Mouse (Mus musculus) limb, embryonic 12.5 days (tissue): ENCODE data around the gene Cdk14. TPM values are rescaled to one million over a fixed set of nuclear protein-coding genes. Genes with fewer than 3 reads are reported as not detected.

Experiments used
- ATAC-seq: fragments of 200-750 bp; cut with Nextera tagmentation; 2 replicates; pipeline ENCODE4 v1.8.0; 2017; ENCODE audit warnings: low read depth, moderate TSS enrichment; ENCODE audit not compliant: insufficient number of reproducible peaks, insufficient read depth, low FRiP score, low TSS enrichment
- H3K27ac ChIP-seq: fragments of 300-500 bp; sonication (generic); 2 replicates; pipeline ENCODE4 v1.5.1; 2016; ENCODE audit warnings: mild to moderate bottlenecking, moderate library complexity
- H3K27me3 ChIP-seq: fragments of 300-500 bp; sonication (generic); 2 replicates; pipeline ENCODE4 v1.6.1; 2016; ENCODE audit warnings: mild to moderate bottlenecking, moderate library complexity
- H3K36me3 ChIP-seq: fragments of 300-500 bp; sonication (generic); 2 replicates; pipeline ENCODE4 v1.6.1; 2016; ENCODE audit warnings: mild to moderate bottlenecking, moderate library complexity
- H3K4me1 ChIP-seq: fragments of 300-500 bp; sonication (generic); replicated peaks from 2 replicates; pipeline ENCODE4 v1.6.1; 2016
- H3K4me2 ChIP-seq: fragments of 300-500 bp; sonication (generic); 2 replicates; pipeline ENCODE4 v1.6.1; 2016; ENCODE audit warnings: mild to moderate bottlenecking, moderate library complexity
- H3K4me3 ChIP-seq: fragments of 300-500 bp; sonication (generic); replicated peaks from 2 replicates; pipeline ENCODE4 v1.5.1; 2016; ENCODE audit warnings: mild to moderate bottlenecking
- H3K9ac ChIP-seq: fragments of 300-500 bp; sonication (generic); replicated peaks from 2 replicates; pipeline ENCODE4 v1.6.1; 2016; ENCODE audit warnings: mild to moderate bottlenecking, moderate library complexity
- H3K9me3 ChIP-seq: fragments of 300-500 bp; sonication (generic); 2 replicates; pipeline ENCODE4 v1.6.1; 2016; ENCODE audit warnings: mild to moderate bottlenecking, moderate library complexity
- WGBS: fragments of 180-500 bp; shearing (Covaris S2); methylation state at CpG from one replicate; pipeline ENCODE4 v1.1.7; 2016; 5-methylcytosine and 5-hydroxymethylcytosine counted together
- polyA plus RNA-seq: library from polyadenylated mRNA; unstranded; fragments of >200 nt; fragmentation: Nextera tagmentation; extraction: Ambion mirVana; gene quantifications from 2 replicates; pipeline ENCODE4 v1.2.1, GENCODE M21; 2016

Gene Cdk14
- polyA plus RNA-seq, 1 experiment from 2014 or later: 27.6 TPM

- ATAC-seq: 0 out of 2 replicates have a peak, but pooled peaks have one; percentile 71
- Histone ChIP-seq H3K27me3 (no peaks in the 10 kb centered on the region), H3K36me3 (no peaks in the 10 kb centered on the region), H3K9me3 (no peaks in the 10 kb centered on the region), H3K4me2 (no peak overlapping the region), H3K27ac (no peak overlapping the region), H3K9ac (no peak overlapping the region), H3K4me1 (peaks cover 7% of the 10 kb centered on the region), H3K4me3 (no peak overlapping the region)
Observed at GRCm38 (mm10) chr5:5180311-5180710, 239.8 kb downstream of the Cdk14 start.

- Histone ChIP-seq H3K9ac (no peak overlapping the region), H3K4me1 (peaks cover 17% of the 10 kb centered on the region), H3K36me3 (no peaks in the 10 kb centered on the region), H3K4me2 (no peak overlapping the region), H3K27ac (no peak overlapping the region), H3K9me3 (no peaks in the 10 kb centered on the region), H3K27me3 (no peaks in the 10 kb centered on the region), H3K4me3 (no peak overlapping the region)
- 56% methylated on average over 10 of the region's 10 CpGs for WGBS
- no peak for ATAC-seq
Observed at GRCm38 (mm10) chr5:5176052-5176451, 244.1 kb downstream of the Cdk14 start.

- H3K9ac ChIP-seq: no peak overlapping the region
- H3K36me3 ChIP-seq: no peaks in the 10 kb centered on the region
- H3K4me2 ChIP-seq: no peak overlapping the region
- no peak overlapping the region for H3K27ac ChIP-seq
- H3K27me3 ChIP-seq: no peaks in the 10 kb centered on the region
- WGBS: 82% methylated on average over 1 of the region's 1 CpGs
- no peak overlapping the region for H3K4me3 ChIP-seq
- no peak for ATAC-seq
- peaks cover 17% of the 10 kb centered on the region for H3K4me1 ChIP-seq
- no peaks in the 10 kb centered on the region for H3K9me3 ChIP-seq
Observed at GRCm38 (mm10) chr5:5175611-5176010, 244.5 kb downstream of the Cdk14 start.

- H3K4me1 ChIP-seq: peaks cover 15% of the 10 kb centered on the region
- no peaks in the 10 kb centered on the region for H3K9me3 ChIP-seq
- 27% methylated on average over 1 of the region's 1 CpGs for WGBS
- no peak for ATAC-seq
- H3K36me3 ChIP-seq: no peaks in the 10 kb centered on the region
- H3K4me3 ChIP-seq: no peak overlapping the region
- H3K4me2 ChIP-seq: no peak overlapping the region
- H3K27me3 ChIP-seq: no peaks in the 10 kb centered on the region
- H3K9ac ChIP-seq: no peak overlapping the region
- H3K27ac ChIP-seq: no peak overlapping the region
Observed at GRCm38 (mm10) chr5:5175090-5175489, 245.0 kb downstream of the Cdk14 start.

- H3K27ac ChIP-seq: no peak overlapping the region
- H3K9ac ChIP-seq: no peak overlapping the region
- no peak overlapping the region for H3K4me3 ChIP-seq
- no peak for ATAC-seq
- no peaks in the 10 kb centered on the region for H3K36me3 ChIP-seq
- WGBS: 33% methylated on average over 2 of the region's 2 CpGs
- H3K9me3 ChIP-seq: no peaks in the 10 kb centered on the region
- no peaks in the 10 kb centered on the region for H3K27me3 ChIP-seq
- no peak overlapping the region for H3K4me2 ChIP-seq
- no peaks in the 10 kb centered on the region for H3K4me1 ChIP-seq
Observed at GRCm38 (mm10) chr5:5166086-5166485, 254.0 kb downstream of the Cdk14 start.

GRCm38 (mm10) chr5:5164326-5164725, 255.8 kb downstream of the Cdk14 start:
- no peak overlapping the region for H3K9ac ChIP-seq
- H3K27ac ChIP-seq: no peak overlapping the region
- no peaks in the 10 kb centered on the region for H3K36me3 ChIP-seq
- H3K4me3 ChIP-seq: no peak overlapping the region
- no peaks in the 10 kb centered on the region for H3K9me3 ChIP-seq
- H3K27me3 ChIP-seq: no peaks in the 10 kb centered on the region
- ATAC-seq: no peak
- H3K4me1 ChIP-seq: no peaks in the 10 kb centered on the region
- H3K4me2 ChIP-seq: no peak overlapping the region
- WGBS: 93% methylated on average over 5 of the region's 5 CpGs

GRCm38 (mm10) chr5:5163823-5164222, 256.3 kb downstream of the Cdk14 start:
- no peak overlapping the region for H3K4me2 ChIP-seq
- ATAC-seq: no peak
- WGBS: 89% methylated on average over 2 of the region's 2 CpGs

GRCm38 (mm10) chr5:5159521-5159920, 260.6 kb downstream of the Cdk14 start:
- ATAC-seq: no peak
- no peaks in the 10 kb centered on the region for H3K4me1 ChIP-seq

More at GRCm38 (mm10) chr5:5163823-5164222, 256.3 kb downstream of the Cdk14 start:
- no peaks in the 10 kb centered on the region for H3K4me1 ChIP-seq
- H3K9ac ChIP-seq: no peak overlapping the region
- no peaks in the 10 kb centered on the region for H3K27me3 ChIP-seq
- no peaks in the 10 kb centered on the region for H3K9me3 ChIP-seq
- no peaks in the 10 kb centered on the region for H3K36me3 ChIP-seq
- H3K4me3 ChIP-seq: no peak overlapping the region
- H3K27ac ChIP-seq: no peak overlapping the region

GRCm38 (mm10) chr5:5139855-5140254, 280.3 kb downstream of the Cdk14 start:
- no peak overlapping the region for H3K9ac ChIP-seq
- H3K4me3 ChIP-seq: no peak overlapping the region
- no peak overlapping the region for H3K27ac ChIP-seq
- no peaks in the 10 kb centered on the region for H3K27me3 ChIP-seq
- 82% methylated on average over 5 of the region's 5 CpGs for WGBS
- H3K4me1 ChIP-seq: no peaks in the 10 kb centered on the region
- H3K36me3 ChIP-seq: no peaks in the 10 kb centered on the region
- ATAC-seq: no peak
- no peak overlapping the region for H3K4me2 ChIP-seq
- H3K9me3 ChIP-seq: no peaks in the 10 kb centered on the region

More at GRCm38 (mm10) chr5:5159521-5159920, 260.6 kb downstream of the Cdk14 start:
- no peak overlapping the region for H3K27ac ChIP-seq
- H3K36me3 ChIP-seq: no peaks in the 10 kb centered on the region
- H3K9me3 ChIP-seq: no peaks in the 10 kb centered on the region
- no peak overlapping the region for H3K9ac ChIP-seq
- H3K4me3 ChIP-seq: no peak overlapping the region
- no peak overlapping the region for H3K4me2 ChIP-seq
- 68% methylated on average over 1 of the region's 1 CpGs for WGBS
- no peaks in the 10 kb centered on the region for H3K27me3 ChIP-seq

GRCm38 (mm10) chr5:5134905-5135511, 285.1 kb downstream of the Cdk14 start:
- no peak overlapping the region for H3K27ac ChIP-seq
- no peak overlapping the region for H3K9ac ChIP-seq
- no peaks in the 10 kb centered on the region for H3K9me3 ChIP-seq
- ATAC-seq: no peak
- H3K4me3 ChIP-seq: no peak overlapping the region
- no peaks in the 10 kb centered on the region for H3K27me3 ChIP-seq
- H3K4me2 ChIP-seq: no peak overlapping the region
- no peaks in the 10 kb centered on the region for H3K36me3 ChIP-seq
- WGBS: 87% methylated on average over 13 of the region's 13 CpGs
- H3K4me1 ChIP-seq: no peaks in the 10 kb centered on the region

GRCm38 (mm10) chr5:5134143-5134904, 285.8 kb downstream of the Cdk14 start:
- no peak for ATAC-seq
- no peak overlapping the region for H3K27ac ChIP-seq
- WGBS: 86% methylated on average over 6 of the region's 6 CpGs
- no peaks in the 10 kb centered on the region for H3K27me3 ChIP-seq
- no peaks in the 10 kb centered on the region for H3K9me3 ChIP-seq
- no peak overlapping the region for H3K4me2 ChIP-seq
- H3K36me3 ChIP-seq: no peaks in the 10 kb centered on the region
- no peaks in the 10 kb centered on the region for H3K4me1 ChIP-seq
- H3K4me3 ChIP-seq: no peak overlapping the region
- H3K9ac ChIP-seq: no peak overlapping the region
